Mouse (Mus musculus): ENCODE measurements around the gene Ptcd1. TPM values are rescaled to one million over a fixed set of nuclear protein-coding genes. Genes with fewer than 3 reads are reported as not detected.
"Not testable (repeated sequence)": the region's sequence is repeated elsewhere in the genome, so short reads cannot be mapped to it uniquely, and the experiment has no call there.

Gene Ptcd1
- total RNA-seq, 2 experiments from 2014 or later = 13.7 to 15.0 TPM

GRCm38 (mm10) chr5:145114606-145115473, 52.1 kb downstream of the Ptcd1 start:
- DNase-seq (ENCODE audit: low spot score in 2 of 2) = peak; percentile 54 to 68

- peak in 1 of 2 experiments; percentile 59 for DNase-seq (ENCODE audit: low spot score in 2 of 2)
Measured at GRCm38 (mm10) chr5:145114071-145114605, 52.8 kb downstream of the Ptcd1 start, which contains the start of gene Arpc1b. Arpc1b (plus strand) TSS chr5:145114215.

- no peak for DNase-seq (ENCODE audit: low spot score in 2 of 2)
Measured at GRCm38 (mm10) chr5:145113416-145113815, 53.5 kb downstream of the Ptcd1 start.

GRCm38 (mm10) chr5:145112566-145112965, 54.3 kb downstream of the Ptcd1 start:
- DNase-seq (ENCODE audit: low spot score in 2 of 2) = no peak

- peak in 1 of 2 experiments; percentile 7 for DNase-seq (ENCODE audit: low spot score in 2 of 2)
Measured at GRCm38 (mm10) chr5:145110401-145110800, 56.5 kb downstream of the Ptcd1 start.

GRCm38 (mm10) chr5:145105694-145106275, 61.1 kb downstream of the Ptcd1 start:
- peak in 1 of 2 experiments; percentile 4 for DNase-seq (ENCODE audit: low spot score in 2 of 2)

GRCm38 (mm10) chr5:145104328-145104727, 62.6 kb downstream of the Ptcd1 start:
- no peak for DNase-seq (ENCODE audit: low spot score in 2 of 2)

- DNase-seq (ENCODE audit: low spot score in 2 of 2) = no peak
Measured at GRCm38 (mm10) chr5:145102706-145103105, 64.2 kb downstream of the Ptcd1 start.

GRCm38 (mm10) chr5:145101451-145101850, 65.5 kb downstream of the Ptcd1 start:
- DNase-seq (ENCODE audit: low spot score in 2 of 2) = not testable (repeated sequence)

- DNase-seq (ENCODE audit: low spot score in 2 of 2) = no peak
Measured at GRCm38 (mm10) chr5:145100960-145101359, 65.9 kb downstream of the Ptcd1 start.

- no peak for DNase-seq (ENCODE audit: low spot score in 2 of 2)
Measured at GRCm38 (mm10) chr5:145098340-145098821, 68.5 kb downstream of the Ptcd1 start.

Other genes starting within 250 kb of the Ptcd1 start
- gene Smurf1, start 201.3 kb downstream of the Ptcd1 start, total RNA-seq (2021) = 10 to 100 TPM; 41.9 to 42.3 TPM
- not detected for gene Gm4871, start 134.4 kb downstream of the Ptcd1 start, total RNA-seq (2021)
- gene 1700018F24Rik, start 124.1 kb downstream of the Ptcd1 start, total RNA-seq (2021) = not detected
- gene Arpc1a, start 83.3 kb downstream of the Ptcd1 start, total RNA-seq (2021) = 100 to 1,000 TPM; 199 to 202 TPM
- gene Kpna7, start 83.1 kb downstream of the Ptcd1 start, total RNA-seq (2021) = not detected
- 10 to 100 TPM; 25.5 to 39.0 TPM for gene Arpc1b, start 52.9 kb downstream of the Ptcd1 start, total RNA-seq (2021)
- gene Pdap1, start 26.9 kb downstream of the Ptcd1 start, total RNA-seq (2021) = 100 to 1,000 TPM; 139 to 140 TPM
- 10 to 100 TPM; 80.5 to 85.9 TPM for gene Bud31, start 26.7 kb downstream of the Ptcd1 start, total RNA-seq (2021)
- gene Cpsf4, start 105 bp upstream of the Ptcd1 start, total RNA-seq (2021) = 10 to 100 TPM; 29.7 to 30.5 TPM
- gene Atp5j2, start 25.0 kb upstream of the Ptcd1 start, total RNA-seq (2021) = 100 to 1,000 TPM; 318 to 327 TPM
- gene Zkscan14, start 34.8 kb upstream of the Ptcd1 start, total RNA-seq (2021) = 1 to 10 TPM; 9.4 to 9.9 TPM
- gene Zkscan5, start 37.5 kb upstream of the Ptcd1 start, total RNA-seq (2021) = 10 to 100 TPM; 14.3 to 14.8 TPM
- gene Zfp655, start 64.6 kb upstream of the Ptcd1 start, total RNA-seq (2021) = 10 to 100 TPM; 24.5 to 25.4 TPM
- gene Zscan25, start 113.4 kb upstream of the Ptcd1 start, total RNA-seq (2021) = 10 to 100 TPM; 14.7 to 17.5 TPM
- gene Cyp3a57, start 178.2 kb upstream of the Ptcd1 start, total RNA-seq (2021) = under 1 TPM in 1 of 2 experiments, not detected in 1; 0.29 TPM

All from layer of hippocampus, postnatal 10 days (tissue).